In genomic region chr11:117330951-117331254, GRCm38 (mm10) we compare ENCODE assay signal across 10 mouse cellular contexts.
DNase-seq lines count a peak whose midpoint lies in the region; ATAC-seq and TF ChIP-seq lines count a peak whose summit lies in the region.
"Had no signal": no experiment of that assay in that cellular context is flagged by ENCODE, and none has a peak within 500 bp of the region (broad histone marks: within the 10 kb centered on the region; RNA-seq: fewer than 3 reads in every experiment).

No protein-coding gene starts in this region.

- no peak overlapping the region for H3K9ac ChIP-seq in kidney, postnatal 0 days (ENCODE audit: low read depth, low read length)
- peak overlapping the region; percentile 85; the same call in 1 of the 2 replicates for H3K9ac ChIP-seq in embryonic facial prominence, embryonic 13.5 days
- no peak overlapping the region for H3K9ac ChIP-seq in intestine, postnatal 0 days (ENCODE audit: low read depth, low read length)

- H3K27me3 ChIP-seq in kidney, postnatal 0 days (ENCODE audit: insufficient read depth, low read length): no peaks in the 10 kb centered on the region
- no peaks in the 10 kb centered on the region for H3K27me3 ChIP-seq in embryonic facial prominence, embryonic 13.5 days
- H3K27me3 ChIP-seq in intestine, postnatal 0 days (replicated peaks; ENCODE audit: control insufficient read depth, insufficient read depth, low read length): no peaks in the 10 kb centered on the region
- H3K27me3 ChIP-seq in myocyte (ENCODE audit: control insufficient read depth, insufficient read depth, insufficient read length): no peaks in the 10 kb centered on the region
- H3K27me3 ChIP-seq: Patski had no signal

- no peak overlapping the region for H3K4me2 ChIP-seq in kidney, postnatal 0 days (ENCODE audit: low read length)
- H3K4me2 ChIP-seq in embryonic facial prominence, embryonic 13.5 days: peak overlapping the region; percentile 86
- H3K4me2 ChIP-seq in intestine, postnatal 0 days (replicated peaks; ENCODE audit: low read depth): 0 out of 2 replicates have a peak overlapping the region, but pooled peaks have one; percentile 18
- H3K4me2 ChIP-seq in myocyte (ENCODE audit: low read depth): peak overlapping the region; percentile 44

- H3K36me3 ChIP-seq in kidney, postnatal 0 days (ENCODE audit: insufficient read depth, low read length): no peaks in the 10 kb centered on the region
- 0 out of 2 replicates have a peak, but pooled peaks cover 5% of the 10 kb centered on the region for H3K36me3 ChIP-seq in embryonic facial prominence, embryonic 13.5 days
- no peaks in the 10 kb centered on the region for H3K36me3 ChIP-seq in intestine, postnatal 0 days (ENCODE audit: control insufficient read depth, insufficient read depth)
- no peaks in the 10 kb centered on the region for H3K36me3 ChIP-seq in myocyte (ENCODE audit: control insufficient read depth, insufficient read depth)

- intact Hi-C loops in left cerebral cortex, postnatal 25 days (cut with DNase I): no loop called here

- H3K27ac ChIP-seq in kidney, postnatal 0 days: peak overlapping the region; percentile 66; the same call in 1 of the 2 replicates
- peak overlapping the region; percentile 96 for H3K27ac ChIP-seq in embryonic facial prominence, embryonic 13.5 days
- H3K27ac ChIP-seq in intestine, postnatal 0 days (ENCODE audit: low read depth, low read length): 0 out of 2 replicates have a peak overlapping the region, but pooled peaks have one; percentile 95

- ATAC-seq in kidney, postnatal 0 days (replicated peaks; ENCODE audit: low FRiP score, low read depth): no peak
- ATAC-seq in embryonic facial prominence, embryonic 13.5 days (ENCODE audit: insufficient number of reproducible peaks, insufficient read depth, low FRiP score, low TSS enrichment, low read depth): no peak
- no peak for ATAC-seq in intestine, postnatal 0 days

- peaks cover 46% of the 10 kb centered on the region for H3K4me1 ChIP-seq in kidney, postnatal 0 days (replicated peaks; ENCODE audit: insufficient read depth, low read length)
- peaks cover 84% of the 10 kb centered on the region for H3K4me1 ChIP-seq in embryonic facial prominence, embryonic 13.5 days
- H3K4me1 ChIP-seq in intestine, postnatal 0 days (replicated peaks; ENCODE audit: control insufficient read depth, insufficient read depth, low read length): peaks cover 25% of the 10 kb centered on the region; the same call in 1 of the 2 replicates

- 26% methylated on average over 7 of the region's 7 CpGs for WGBS in kidney, postnatal 0 days
- WGBS in embryonic facial prominence, embryonic 13.5 days: 18% methylated on average over 7 of the region's 7 CpGs
- WGBS in intestine, postnatal 0 days: 28% methylated on average over 7 of the region's 7 CpGs

- H3K4me3 ChIP-seq in kidney, postnatal 0 days (replicated peaks; ENCODE audit: low read depth, low read length): no peak overlapping the region
- peak overlapping the region; percentile 69; the same call in 1 of the 2 replicates for H3K4me3 ChIP-seq in embryonic facial prominence, embryonic 13.5 days
- no peak overlapping the region for H3K4me3 ChIP-seq in intestine, postnatal 0 days (ENCODE audit: low read depth, low read length)
- H3K4me3 ChIP-seq in myocyte: no peak overlapping the region
- H3K4me3 ChIP-seq: erythroblast, embryonic 14.5 days had no signal

- no peak overlapping the region for H3ac ChIP-seq in myocyte (ENCODE audit: control insufficient read depth, insufficient read length)

- TF ChIP-seq CTCF in kidney, postnatal 0 days (IDR thresholded peaks at IDR 0.05; ENCODE audit: low read depth): no peak
- no peak for TF ChIP-seq CTCF in intestine, postnatal 0 days (IDR thresholded peaks at IDR 0.05; ENCODE audit: low read depth)

- H3K79me2 ChIP-seq in myocyte (ENCODE audit: control insufficient read depth, insufficient read depth): peaks cover 100% of the 10 kb centered on the region

- DNase-seq in kidney, postnatal 0 days (ENCODE audit: low spot score): no peak
- no peak for DNase-seq in kidney, postnatal 25 days
- no peak for DNase-seq in left cerebral cortex, postnatal 25 days (ENCODE audit: low spot score in 2 of 2)
- no peak for DNase-seq in frontal cortex, postnatal 25 days (ENCODE audit: low spot score in 2 of 2)
- no peak for DNase-seq in thymus, postnatal 14 days

- H3K9me3 ChIP-seq in kidney, postnatal 0 days (replicated peaks; ENCODE audit: low read length): no peaks in the 10 kb centered on the region
- no peaks in the 10 kb centered on the region for H3K9me3 ChIP-seq in embryonic facial prominence, embryonic 13.5 days
- no peaks in the 10 kb centered on the region for H3K9me3 ChIP-seq in intestine, postnatal 0 days (ENCODE audit: control insufficient read depth)

- TF ChIP-seq POLR2A in myocyte (IDR thresholded peaks at IDR 0.05; ENCODE audit: insufficient read length, low read depth): no peak

TF ChIP-seq in myocyte, 11 proteins besides CTCF, POLR2A, EP300 and RAD21:
- TF ChIP-seq MAX (IDR thresholded peaks at IDR 0.05; ENCODE audit: low read depth) (no peak), USF1 (IDR thresholded peaks at IDR 0.05; ENCODE audit: low read depth) (no peak), MYOG (IDR thresholded peaks at IDR 0.05; ENCODE audit: control insufficient read depth in 1 of 3, insufficient read depth in 1 of 3, insufficient read length in 2 of 3, low read depth in 2 of 3) (no peak), REST (IDR thresholded peaks at IDR 0.05; ENCODE audit: insufficient read depth, insufficient read length) (no peak), SRF (IDR thresholded peaks at IDR 0.05; ENCODE audit: control insufficient read depth, insufficient read length, low read depth) (no peak), CEBPB (IDR thresholded peaks at IDR 0.05; ENCODE audit: insufficient read depth, poor library complexity, severe bottlenecking) (no peak), E2F4 (IDR thresholded peaks at IDR 0.05; ENCODE audit: insufficient read depth) (no peak), MYOD1 (IDR thresholded peaks at IDR 0.05; ENCODE audit: control insufficient read depth in 1 of 3, insufficient read length in 2 of 3, low read depth in 2 of 3) (no peak), TCF3 (IDR thresholded peaks at IDR 0.05; ENCODE audit: insufficient read length, low read depth) (no peak), POLR2AphosphoS2 (IDR thresholded peaks at IDR 0.05; ENCODE audit: insufficient read length, low read depth) (no peak), TCF12 (IDR thresholded peaks at IDR 0.05; ENCODE audit: insufficient read depth, poor library complexity, severe bottlenecking) (no peak)
